11 mouse cellular contexts compared by ENCODE assay signal in genomic region chr2:181766672-181767557, GRCm38 (mm10). TPM values are rescaled to one million over a fixed set of nuclear protein-coding genes. Genes with fewer than 3 reads are reported as not detected.
DNase-seq lines count a peak whose midpoint lies in the region; ATAC-seq lines count a peak whose summit lies in the region.
"Had no signal": no experiment of that assay in that cellular context is flagged by ENCODE, and none has a peak within 500 bp of the region (broad histone marks: within the 10 kb centered on the region; RNA-seq: fewer than 3 reads in every experiment).

No protein-coding gene starts in this region.

- peak overlapping the region; percentile 36 for H3K4me3 ChIP-seq in neural tube, embryonic 11.5 days (ENCODE audit: low read depth, low read length)
- H3K4me3 ChIP-seq in forebrain, embryonic 11.5 days (ENCODE audit: low read depth, low read length): peak overlapping the region; percentile 25
- H3K4me3 ChIP-seq: lung, embryonic 15.5 days had no signal

- H3K27ac ChIP-seq in neural tube, embryonic 11.5 days (ENCODE audit: low read depth, low read length): peak overlapping the region; percentile 91
- peak overlapping the region; percentile 80 for H3K27ac ChIP-seq in forebrain, embryonic 11.5 days (ENCODE audit: low read depth, low read length)
- H3K27ac ChIP-seq: lung, embryonic 15.5 days had no signal

- peaks cover 11% of the 10 kb centered on the region for H3K4me1 ChIP-seq in neural tube, embryonic 11.5 days (ENCODE audit: control insufficient read depth, insufficient read depth, low read length)
- H3K4me1 ChIP-seq in forebrain, embryonic 11.5 days (replicated peaks; ENCODE audit: control insufficient read depth, insufficient read depth, low read length): peaks cover 16% of the 10 kb centered on the region
- H3K4me1 ChIP-seq: lung, embryonic 15.5 days had no signal

- no peaks in the 10 kb centered on the region for H3K27me3 ChIP-seq in neural tube, embryonic 11.5 days (ENCODE audit: control insufficient read depth, insufficient read depth, low read length)
- H3K27me3 ChIP-seq in forebrain, embryonic 11.5 days (ENCODE audit: control insufficient read depth, insufficient read depth, low read length): no peaks in the 10 kb centered on the region
- H3K27me3 ChIP-seq: lung, embryonic 15.5 days had no signal

- H3K9ac ChIP-seq in neural tube, embryonic 11.5 days (ENCODE audit: low read length): peak overlapping the region; percentile 55
- H3K9ac ChIP-seq in forebrain, embryonic 11.5 days (ENCODE audit: low read length): peak overlapping the region; percentile 53
- H3K9ac ChIP-seq: lung, embryonic 15.5 days had no signal

- peak overlapping the region; percentile 52 for H3K4me2 ChIP-seq in neural tube, embryonic 11.5 days (ENCODE audit: low read depth)
- peak overlapping the region; percentile 31; the same call in 1 of the 2 replicates for H3K4me2 ChIP-seq in forebrain, embryonic 11.5 days (ENCODE audit: low read depth, low read length, severe bottlenecking)
- H3K4me2 ChIP-seq: lung, embryonic 15.5 days had no signal

- no peaks in the 10 kb centered on the region for H3K9me3 ChIP-seq in neural tube, embryonic 11.5 days (ENCODE audit: control insufficient read depth, low read length)
- no peaks in the 10 kb centered on the region for H3K9me3 ChIP-seq in forebrain, embryonic 11.5 days (ENCODE audit: control insufficient read depth, low read length)
- H3K9me3 ChIP-seq: lung, embryonic 15.5 days had no signal

- 45% methylated on average over 14 of the region's 14 CpGs for WGBS in neural tube, embryonic 11.5 days
- 35% methylated on average over 14 of the region's 14 CpGs for WGBS in forebrain, embryonic 11.5 days

- ATAC-seq in neural tube, embryonic 11.5 days (ENCODE audit: insufficient read depth, low FRiP score, low TSS enrichment): peak; percentile 39; the same call in 1 of the 2 replicates
- peak; percentile 73 for ATAC-seq in forebrain, embryonic 11.5 days (replicated peaks; ENCODE audit: low FRiP score)
- no peak for ATAC-seq in inflammation-experienced regulatory T-cells, adult 6 months

- peak; percentile 62 for DNase-seq in neural tube, embryonic 11.5 days (ENCODE audit: low spot score)
- no peak for DNase-seq in neural tube, embryonic 10.5 days (ENCODE audit: extremely low spot score, low spot score)
- peak; percentile 73 for DNase-seq in forebrain, embryonic 11.5 days (ENCODE audit: low spot score)
- DNase-seq in left cerebral cortex, adult 9 months (ENCODE audit: low spot score in 2 of 2): peak; percentile 21 to 23
- peak; percentile 68 for DNase-seq in retina, postnatal 7 days (ENCODE audit: low read depth, low spot score)
- DNase-seq in gastrocnemius, postnatal 4 days (ENCODE audit: low spot score in 2 of 2): no peak
- no peak for DNase-seq in urinary bladder, postnatal 36 days (ENCODE audit: low spot score in 2 of 2)
- DNase-seq: heart, postnatal 10 days; thymus, adult 2 months had no signal

- H3K36me3 ChIP-seq in neural tube, embryonic 11.5 days (ENCODE audit: control insufficient read depth, insufficient read depth, low read length): no peaks in the 10 kb centered on the region
- no peaks in the 10 kb centered on the region for H3K36me3 ChIP-seq in forebrain, embryonic 11.5 days (ENCODE audit: control insufficient read depth, insufficient read depth, low read length)
- H3K36me3 ChIP-seq: lung, embryonic 15.5 days had no signal

RNA-seq across cellular contexts. Expression of gene Myt1, which starts 3.8 kb away (rescaled TPM):
- 36.6 and 42.3 TPM in 2 replicates for polyA plus RNA-seq in neural tube, embryonic 11.5 days (2014; fragmentation: Nextera tagmentation; extraction: Ambion mirVana)
- 26.6 and 27.3 TPM in 2 replicates for polyA plus RNA-seq in forebrain, embryonic 11.5 days (2014; fragmentation: Nextera tagmentation; extraction: Ambion mirVana)
- under 1 TPM in 1 of 2 experiments, not detected in 1; 0.29 TPM for total RNA-seq in gastrocnemius, postnatal 4 days (2021)
- not detected for polyA plus RNA-seq in inflammation-experienced regulatory T-cells, adult 6 months (2017; shearing (Covaris generic))
- total RNA-seq: heart, postnatal 10 days had no signal

RNA-seq across cellular contexts. Expression of gene Oprl1, which starts 52.1 kb away (rescaled TPM):
- polyA plus RNA-seq in neural tube, embryonic 11.5 days (2014; fragmentation: Nextera tagmentation; extraction: Ambion mirVana): 19.9 and 21.5 TPM in 2 replicates
- 12.8 and 15.8 TPM in 2 replicates for polyA plus RNA-seq in forebrain, embryonic 11.5 days (2014; fragmentation: Nextera tagmentation; extraction: Ambion mirVana)
- total RNA-seq in gastrocnemius, postnatal 4 days (2021): not detected
- under 1 TPM in 1 of 3 experiments, not detected in 2; 0.68 TPM for polyA plus RNA-seq in inflammation-experienced regulatory T-cells, adult 6 months (2017; shearing (Covaris generic))
- total RNA-seq: heart, postnatal 10 days had no signal

Comparison
In these comparisons a context has a peak if more than half of its experiments do, and no peak if none do; other contexts are left out.
1. DNase-seq: peak in neural tube, embryonic 11.5 days (single experiment), forebrain, embryonic 11.5 days (single experiment), left cerebral cortex, adult 9 months (2 of 2) and retina, postnatal 7 days (single experiment); none in neural tube, embryonic 10.5 days (single experiment), gastrocnemius, postnatal 4 days (0 of 2) and urinary bladder, postnatal 36 days (0 of 2).
2. RNA of gene Myt1, which starts 3.8 kb away (polyA plus RNA-seq): 36.6 to 42.3 TPM in neural tube, embryonic 11.5 days and 26.6 to 27.3 TPM in forebrain, embryonic 11.5 days; not detected in inflammation-experienced regulatory T-cells, adult 6 months; every median in the first group is over 10 times any median in the second.